Mouse (Mus musculus) lung, postnatal 0 days (tissue): Measurements from ENCODE around the gene Sstr2.

Experiments used
- CTCF ChIP-seq: IDR thresholded peaks from 2 replicates; pipeline ENCODE4 v1.5.1; 2016; ENCODE audit warnings: antibody characterized with exemption, mild to moderate bottlenecking
- EP300 ChIP-seq: IDR thresholded peaks from 2 replicates; pipeline ENCODE4 v1.6.1; 2016; ENCODE audit warnings: antibody characterized with exemption, mild to moderate bottlenecking, control low read depth

DNA sequence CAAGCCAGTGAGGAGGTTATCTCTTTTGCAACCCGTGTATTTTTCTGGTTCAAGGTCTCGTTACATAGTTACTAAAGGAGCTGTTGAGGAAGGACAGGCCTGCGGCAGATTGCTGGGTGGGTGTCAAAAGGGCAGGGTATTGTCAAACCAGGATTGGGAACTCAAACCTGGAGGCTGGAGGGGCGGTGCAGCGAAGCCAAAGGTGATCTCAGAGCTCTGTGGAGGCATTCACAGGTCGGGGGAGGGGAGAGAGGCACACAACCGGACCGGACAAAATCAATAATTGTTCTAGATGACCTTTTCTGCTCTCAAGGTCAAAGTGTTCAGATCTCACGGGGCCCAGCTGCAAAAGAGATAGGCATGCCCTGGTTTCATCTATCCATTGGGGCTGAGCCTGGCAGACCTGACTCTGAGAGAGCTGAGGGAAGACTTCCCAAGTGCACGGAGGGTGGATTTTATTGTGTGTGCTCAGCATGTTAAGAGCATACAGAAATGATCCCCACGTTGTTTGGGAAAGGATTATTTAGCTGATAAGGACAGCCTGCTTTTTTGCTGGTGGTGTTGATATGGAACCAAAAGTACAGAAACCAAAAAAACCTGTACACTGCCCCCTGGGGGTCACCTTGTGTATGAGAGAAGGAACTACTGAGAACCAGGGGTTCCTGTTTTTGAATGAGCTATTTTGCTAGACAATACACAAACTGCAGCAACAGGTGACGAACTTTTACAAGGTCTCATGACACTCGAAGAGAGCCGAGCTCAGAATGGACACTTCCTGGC lies 1.8 kb upstream of the Sstr2 start:
- peak; percentile 64 for TF ChIP-seq CTCF
- TF ChIP-seq EP300: no peak
